Mouse (Mus musculus) small intestine, adult 2 months (tissue): ENCODE results near the gene Kremen1.

Experiments
- CTCF ChIP-seq: fragments of 200-500 bp; IDR thresholded peaks from 2 replicates; pipeline ENCODE4 v1.5.1; 2012; ENCODE audit warnings: low read depth, mild to moderate bottlenecking, control low read depth, inconsistent platforms, low read length, moderate library complexity, mixed read lengths; ENCODE audit not compliant: insufficient replicate concordance, insufficient read length; ENCODE audit errors: extremely low read depth
- POLR2A ChIP-seq: fragments of 200-500 bp; IDR thresholded peaks from 2 replicates; pipeline ENCODE4 v1.6.1; 2012; ENCODE audit warnings: low read depth, mild to moderate bottlenecking, control low read depth, inconsistent platforms, low read length, moderate library complexity

DNA sequence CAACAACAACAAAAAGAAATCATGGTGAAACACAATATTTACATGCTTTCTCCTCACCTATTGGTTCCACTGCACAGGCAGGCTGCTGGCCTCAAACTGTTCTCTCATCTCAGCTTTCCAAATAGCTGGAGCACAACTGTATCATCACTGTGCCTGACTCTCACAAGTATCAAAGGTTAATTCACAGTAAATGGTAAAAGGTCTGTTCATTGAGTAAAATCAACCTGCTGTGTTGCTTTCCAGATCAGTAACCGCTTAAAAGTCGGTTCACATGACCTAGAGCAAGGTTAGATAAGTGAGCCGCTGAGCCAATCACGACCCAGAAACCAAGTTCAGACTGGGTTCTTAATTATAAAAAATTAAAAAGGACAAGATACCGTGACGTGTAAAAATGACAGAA, 3.3 kb downstream of the Kremen1 start:
- TF ChIP-seq POLR2A (no peak), CTCF (no peak)
